Mouse (Mus musculus): ENCODE results near the gene Dnaja2. TPM values are rescaled to one million over a fixed set of nuclear protein-coding genes. Genes with fewer than 3 reads are reported as not detected.
A peak's percentile ranks its signal among the peaks of the same experiment; 100 is the strongest.

The Dnaja2 gene
- total RNA-seq, 2 experiments from 2014 or later = 256 to 272 TPM

- peak in 1 of 2 experiments; percentile 18 for DNase-seq
- intact Hi-C loops (cut with DNase I) = loop anchor here (10.0 kb wide), 1 partner anchor 1187 kb away; the partner anchor contains the start of genes Gm10638 and Siah1a
Measured at GRCm38 (mm10) chr8:85557601-85557986, 2.5 kb upstream of the Dnaja2 start.

- intact Hi-C loops (cut with DNase I) = loop anchor here (10.0 kb wide), 1 partner anchor 1188 kb away; the partner anchor contains the start of genes Gm10638 and Siah1a
- DNase-seq = no peak
Measured at GRCm38 (mm10) chr8:85556986-85557600, 1.9 kb upstream of the Dnaja2 start.

DNA sequence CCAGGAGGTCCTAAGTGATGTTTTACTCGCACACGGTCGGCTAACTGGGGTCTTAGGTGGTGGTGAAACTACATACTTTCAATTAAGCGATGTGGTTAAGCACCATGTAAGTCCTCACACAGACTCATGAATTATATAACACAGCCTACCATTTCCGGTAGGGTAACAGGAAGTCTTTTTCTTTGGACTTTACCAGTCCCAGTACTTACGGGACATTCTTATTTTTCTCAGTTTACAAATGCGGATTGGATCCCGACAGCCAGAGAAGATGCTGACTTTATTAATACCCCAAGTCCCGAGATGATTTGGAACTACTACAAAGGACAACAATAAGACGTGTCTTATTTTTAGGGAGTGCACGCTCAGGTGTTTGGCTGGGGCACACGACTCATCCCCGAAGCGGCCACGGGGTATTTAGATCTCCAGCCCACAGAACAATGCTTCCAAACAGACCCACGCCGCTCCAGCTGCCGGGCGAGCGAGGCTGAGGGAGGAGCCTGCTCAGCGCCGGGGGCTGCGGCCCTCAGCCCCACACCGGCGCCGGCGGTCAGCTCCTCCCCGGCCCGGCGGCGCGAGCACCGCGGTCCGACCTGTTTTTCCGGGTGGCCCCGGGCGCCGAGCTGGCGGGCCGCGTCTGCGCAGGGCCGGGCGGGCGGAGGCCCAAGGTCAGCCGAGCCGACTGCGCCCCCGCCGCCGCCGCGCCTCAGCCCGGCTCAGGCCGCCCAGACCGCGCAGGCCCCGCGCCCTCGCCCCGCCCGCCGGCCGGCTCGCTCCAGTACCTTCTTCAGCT lies 558 bp downstream of the Dnaja2 start:
- DNase-seq = peak in 1 of 2 experiments; percentile 14
- intact Hi-C loops (cut with DNase I) = loop anchor here (5.0 to 10.0 kb wide), 2 partner anchors 108 to 1190 kb away; partner anchors contain the start of genes Gm10638 and Siah1a

DNA sequence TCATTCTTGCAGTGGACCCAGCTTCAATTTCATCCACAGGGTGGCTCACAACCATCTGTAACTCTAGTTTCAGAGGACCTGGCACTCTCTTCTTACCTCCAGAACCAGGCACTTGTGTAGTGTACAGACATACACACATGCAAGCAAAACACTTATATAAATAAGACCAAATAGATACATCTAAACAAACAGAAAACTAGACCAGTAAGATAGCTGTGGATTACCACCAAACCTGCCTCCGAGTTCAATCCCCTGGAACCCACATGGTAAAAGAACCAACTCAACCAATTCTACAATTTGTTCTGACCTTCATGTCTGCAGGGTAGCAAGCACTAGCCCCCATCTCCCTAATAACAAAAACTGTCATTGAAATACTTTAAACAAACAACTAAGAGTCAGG lies 3.2 kb downstream of the Dnaja2 start:
- intact Hi-C loops (cut with DNase I) = loop anchor here (5.0 to 10.0 kb wide), 2 partner anchors 110 to 1193 kb away; partner anchors contain the start of genes Gm10638 and Siah1a
- no peak for DNase-seq

DNA sequence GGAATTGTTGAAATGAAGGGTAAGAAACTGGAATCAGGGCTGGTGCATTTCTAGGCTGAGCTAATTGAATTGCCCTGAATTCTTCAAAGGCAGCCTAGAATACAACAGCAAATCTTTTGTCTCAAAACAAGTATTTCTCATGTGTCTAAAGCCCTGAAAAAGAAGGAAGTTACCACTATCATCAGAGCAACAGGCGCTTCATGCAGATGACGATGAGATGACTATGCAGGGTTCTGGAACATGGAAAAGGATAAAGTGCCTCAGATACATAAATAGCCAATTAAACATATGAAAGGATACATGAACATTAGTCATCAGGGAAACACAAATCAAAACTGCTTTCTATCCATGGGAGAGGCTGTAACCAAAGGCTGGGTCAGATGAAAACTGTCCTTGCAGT lies 18.8 kb downstream of the Dnaja2 start:
- no peak for DNase-seq
- intact Hi-C loops (cut with DNase I) = no loop called here

DNA sequence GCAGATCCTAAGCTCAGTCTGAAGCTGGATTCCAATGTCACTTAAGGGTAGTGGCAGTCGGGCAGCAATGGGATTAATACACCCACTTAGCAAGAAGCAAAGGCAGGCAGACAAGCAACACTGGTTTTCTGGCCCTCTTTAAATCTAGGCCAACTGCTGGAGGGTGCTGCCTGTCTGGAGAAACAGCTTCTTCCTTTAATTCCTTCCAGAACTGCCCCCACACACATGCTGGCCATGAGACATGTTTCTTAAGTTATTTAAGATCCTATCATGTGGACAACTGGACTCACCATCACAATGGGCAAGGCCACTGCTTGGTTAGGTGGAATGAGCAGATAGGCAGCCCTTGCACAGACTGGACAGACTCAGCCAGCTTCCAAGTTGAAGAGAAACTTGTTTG lies 21.0 kb downstream of the Dnaja2 start:
- intact Hi-C loops (cut with DNase I) = no loop called here
- DNase-seq = no peak

GRCm38 (mm10) chr8:85533434-85533833 lies 21.7 kb downstream of the Dnaja2 start:
- intact Hi-C loops (cut with DNase I) = no loop called here
- no peak for DNase-seq

- intact Hi-C loops (cut with DNase I) = no loop called here
- no peak for DNase-seq
Measured at GRCm38 (mm10) chr8:85532843-85533242, 22.3 kb downstream of the Dnaja2 start.

GRCm38 (mm10) chr8:85531471-85531870 lies 23.7 kb downstream of the Dnaja2 start:
- no peak for DNase-seq

DNA sequence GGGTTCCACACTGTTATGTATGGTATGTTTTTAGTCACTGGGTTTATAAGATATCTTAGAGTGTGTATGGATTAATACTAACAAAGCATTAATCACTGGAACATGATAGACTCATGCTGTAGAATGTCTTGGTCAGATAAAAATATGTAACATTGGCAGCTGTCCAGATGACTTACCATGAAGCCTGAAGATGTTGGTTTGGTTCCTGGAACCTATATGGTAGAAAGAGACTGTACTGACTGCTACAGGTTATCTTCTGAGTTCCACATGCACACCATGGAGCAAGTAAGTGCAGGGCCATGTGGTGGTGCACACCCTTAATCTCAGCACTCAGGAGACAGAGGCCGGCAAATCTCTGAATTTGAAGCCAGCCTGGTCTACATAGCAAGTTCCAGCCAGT lies 24.4 kb downstream of the Dnaja2 start:
- no peak for DNase-seq
- intact Hi-C loops (cut with DNase I) = no loop called here

More at GRCm38 (mm10) chr8:85531471-85531870, 23.7 kb downstream of the Dnaja2 start:
- intact Hi-C loops (cut with DNase I) = no loop called here

GRCm38 (mm10) chr8:85528959-85529358 lies 26.2 kb downstream of the Dnaja2 start:
- no peak for DNase-seq
- intact Hi-C loops (cut with DNase I) = loop anchor here (10.0 kb wide), 2 partner anchors 136 to 214 kb away; no protein-coding TSS in a partner anchor

DNA sequence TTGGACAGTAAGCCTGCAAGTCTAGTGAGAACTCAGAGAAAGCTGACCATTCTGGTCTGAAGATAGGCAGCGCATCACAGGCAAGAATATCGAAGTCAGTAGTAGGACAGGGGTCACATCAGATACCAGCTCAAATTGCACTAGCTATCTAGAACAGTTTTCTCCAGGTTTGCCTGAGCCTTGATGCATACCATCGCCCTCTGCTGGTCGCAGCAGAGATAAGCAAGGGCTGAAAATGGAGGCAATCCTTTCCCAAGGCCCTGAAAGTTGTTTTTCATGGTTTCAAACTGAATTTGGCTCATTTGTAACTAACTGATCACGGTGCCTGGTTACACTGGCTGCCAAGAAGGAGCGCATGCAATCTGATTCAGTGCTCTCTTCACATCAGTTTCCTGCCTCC lies 29.0 kb downstream of the Dnaja2 start:
- DNase-seq = peak; percentile 63 to 71
- intact Hi-C loops (cut with DNase I) = loop anchor here (1.0 to 10.0 kb wide), 3 partner anchors 70 to 211 kb away; no protein-coding TSS in a partner anchor

DNA sequence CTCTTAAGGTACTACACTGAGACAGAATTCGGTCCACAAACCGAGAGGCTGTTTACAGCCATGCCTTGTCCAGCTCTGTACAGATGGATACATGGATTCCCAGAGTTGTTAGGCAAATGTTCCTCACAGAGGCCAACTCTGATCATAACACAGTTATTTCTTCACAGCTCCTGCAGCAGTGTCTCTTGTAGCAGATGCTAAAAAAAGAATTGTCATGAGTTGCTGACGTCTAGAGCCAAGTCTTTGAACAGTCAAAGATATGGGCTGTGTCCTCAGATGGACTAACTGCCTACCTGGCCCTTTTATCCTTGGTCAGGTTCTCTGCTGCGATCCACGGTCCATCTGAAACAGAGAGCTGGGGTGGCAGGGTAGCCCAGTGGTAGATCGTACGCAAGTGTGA lies 31.1 kb downstream of the Dnaja2 start:
- intact Hi-C loops (cut with DNase I) = loop anchor here (10.0 kb wide), 2 partner anchors 141 to 209 kb away; no protein-coding TSS in a partner anchor
- DNase-seq = no peak

- peak; percentile 48 to 61 for DNase-seq
Measured at GRCm38 (mm10) chr8:85521332-85521731, 33.8 kb downstream of the Dnaja2 start.

DNA sequence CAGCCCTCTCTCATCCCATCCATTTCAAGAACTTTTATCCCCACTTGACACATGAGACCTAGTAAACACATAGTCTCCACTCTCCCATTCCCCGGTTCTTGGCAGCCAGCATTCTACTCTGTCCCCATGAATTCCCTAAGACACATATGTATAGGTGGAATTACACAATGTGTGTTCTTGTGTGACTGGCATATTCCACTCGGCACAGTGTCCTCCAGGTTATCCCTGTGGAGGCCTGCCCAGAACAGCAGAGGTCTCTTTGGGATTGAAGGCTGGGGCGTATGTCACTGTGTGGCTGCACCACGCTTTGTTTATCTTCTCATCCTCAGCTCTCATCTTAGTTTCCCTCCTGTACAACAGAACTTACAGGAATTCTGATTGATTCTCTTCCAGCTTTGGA lies 34.6 kb downstream of the Dnaja2 start:
- intact Hi-C loops (cut with DNase I) = loop anchor here (10.0 kb wide), 2 partner anchors 144 to 206 kb away; no protein-coding TSS in a partner anchor
- DNase-seq = no peak

More at GRCm38 (mm10) chr8:85521332-85521731, 33.8 kb downstream of the Dnaja2 start:
- intact Hi-C loops (cut with DNase I) = loop anchor here (10.0 kb wide), 2 partner anchors 143 to 207 kb away; no protein-coding TSS in a partner anchor

DNA sequence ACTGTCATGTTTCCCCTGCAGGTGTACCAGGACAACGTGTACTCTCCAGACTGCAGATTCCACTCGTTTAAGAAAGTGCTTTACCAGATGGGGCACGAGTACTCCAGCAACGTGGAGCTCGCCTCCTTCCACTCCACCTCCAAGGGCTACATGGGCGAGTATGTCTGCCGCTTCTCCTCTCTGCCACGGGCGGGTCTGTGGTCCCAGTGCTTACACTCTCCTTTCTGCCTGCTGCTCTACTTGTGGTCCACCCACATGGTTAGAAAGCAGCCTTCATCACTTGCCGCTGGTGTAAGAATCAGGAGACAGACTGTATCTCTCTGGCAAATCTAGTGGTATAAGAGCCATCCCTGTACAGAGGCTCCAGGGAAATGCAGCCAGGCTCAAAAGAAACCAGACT lies 37.2 kb downstream of the Dnaja2 start:
- DNase-seq = no peak
- intact Hi-C loops (cut with DNase I) = no loop called here

DNA sequence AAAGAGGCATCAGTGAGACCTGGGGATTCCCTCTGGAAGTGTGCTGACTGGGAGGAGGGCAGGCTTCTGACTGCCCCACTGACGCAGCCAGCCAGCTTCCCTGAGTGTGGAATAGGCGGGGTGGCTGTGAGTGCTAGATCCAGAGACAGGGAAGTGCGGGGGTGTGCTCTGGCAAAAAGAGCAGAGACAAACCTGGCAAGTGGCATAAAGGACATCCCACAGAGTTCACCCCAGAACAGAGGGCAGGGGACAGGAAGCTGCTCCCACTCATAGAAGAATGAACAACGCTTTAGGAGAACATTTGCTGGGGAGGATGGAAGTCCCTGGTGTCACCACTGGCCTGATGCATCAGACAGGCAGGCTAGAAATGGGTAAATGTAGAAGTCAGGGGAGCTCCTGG lies 37.8 kb downstream of the Dnaja2 start:
- DNase-seq = no peak
- intact Hi-C loops (cut with DNase I) = no loop called here

DNA sequence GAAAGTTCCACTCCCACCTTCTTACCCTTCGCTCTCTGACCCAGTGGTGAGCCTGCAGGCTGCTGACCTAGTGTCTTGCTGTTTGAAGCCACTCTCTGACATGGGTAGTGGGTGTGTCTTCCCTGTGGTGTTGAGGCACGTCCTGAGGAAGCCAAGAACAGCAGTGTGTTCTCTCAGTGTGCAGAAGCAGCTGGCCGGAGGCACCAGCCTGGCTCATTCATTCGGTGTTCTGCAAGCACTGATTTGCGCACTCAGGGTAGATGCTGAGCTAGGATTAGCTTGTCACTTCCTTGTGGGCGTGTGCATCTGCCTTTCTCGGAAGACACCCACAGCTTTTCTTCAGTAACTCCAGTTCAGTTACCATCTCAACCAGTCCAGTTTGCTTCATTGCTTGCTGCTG lies 39.8 kb downstream of the Dnaja2 start:
- intact Hi-C loops (cut with DNase I) = no loop called here
- no peak for DNase-seq

DNA sequence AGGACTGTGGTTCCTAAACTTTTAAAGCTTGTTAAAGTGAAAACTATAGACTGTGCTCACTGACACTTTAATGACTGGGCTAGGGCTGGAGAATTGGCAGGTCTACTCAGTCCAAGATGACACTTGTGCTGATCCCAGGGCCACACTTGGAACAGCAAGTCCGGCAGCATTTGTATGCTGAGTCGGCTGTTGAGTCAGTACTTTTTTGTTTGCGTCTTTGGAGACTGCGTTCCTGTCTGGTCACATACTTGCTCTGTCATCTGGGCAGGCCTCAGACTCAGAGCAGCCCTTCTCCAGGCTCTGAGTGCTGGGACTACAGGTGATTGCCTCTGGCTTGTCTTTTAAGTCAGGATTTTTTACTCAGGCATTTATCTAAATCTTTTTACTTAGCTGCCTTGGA lies 41.9 kb downstream of the Dnaja2 start:
- intact Hi-C loops (cut with DNase I) = no loop called here
- DNase-seq = no peak

DNA sequence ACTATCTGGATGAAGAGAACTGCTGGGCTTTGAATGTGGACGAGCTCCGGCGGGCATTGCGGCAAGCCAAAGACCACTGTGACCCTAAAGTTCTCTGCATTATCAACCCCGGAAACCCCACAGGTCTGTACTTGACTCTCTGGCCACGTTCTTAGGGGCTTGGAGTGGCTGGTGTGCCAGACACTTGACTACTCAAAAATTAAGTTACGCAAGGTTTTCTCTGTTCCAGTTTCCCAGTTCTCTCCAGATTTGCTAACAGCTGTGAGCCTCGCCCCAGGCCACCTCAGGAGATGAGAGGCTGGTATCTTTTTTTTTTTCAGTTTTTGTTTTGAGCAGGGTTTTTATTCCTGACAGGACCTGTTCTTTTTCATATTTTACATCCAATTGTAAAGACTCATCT lies 42.9 kb downstream of the Dnaja2 start:
- no peak for DNase-seq
- intact Hi-C loops (cut with DNase I) = no loop called here

GRCm38 (mm10) chr8:85508661-85509060 lies 46.5 kb downstream of the Dnaja2 start:
- intact Hi-C loops (cut with DNase I) = no loop called here
- DNase-seq = no peak
